Mouse (Mus musculus) heart, postnatal 14 days (tissue): ENCODE measurements at regions not wholly inside any gene's neighbourhood (a gene's known extent, or its start where the extent isn't known, plus 50 kb on each side); places are given as distances from the start of the nearest gene placed in this dataset.

ENCODE experiments used
- DNase-seq, 2 experiments: peaks; one replicate each; pipeline ENCODE4 v3.0.0; 2021 to 2022
- intact Hi-C: fragments of 180-260 bp; cut with DNase I; formaldehyde crosslinking; loops from one replicate; pipeline ENCODE4 v1.15.1; 2025

- intact Hi-C loops: no loop called here
- no peak for DNase-seq
Measured at GRCm38 (mm10) chrX:92791023-92791346, 191.6 kb upstream of the Mageb18 start.

GRCm38 (mm10) chrX:92790323-92791022 is 191.1 kb upstream of the Mageb18 start:
- no peak for DNase-seq
- intact Hi-C loops: no loop called here

GRCm38 (mm10) chrX:92786814-92787213 is 187.4 kb upstream of the Mageb18 start:
- intact Hi-C loops: no loop called here
- no peak for DNase-seq

- no peak for DNase-seq
- intact Hi-C loops: no loop called here
Measured at GRCm38 (mm10) chrX:92740026-92740425, 140.7 kb upstream of the Mageb18 start.

- intact Hi-C loops: no loop called here
- no peak for DNase-seq
Measured at GRCm38 (mm10) chrX:92710279-92710678, 110.9 kb upstream of the Mageb18 start.

GRCm38 (mm10) chrX:92679761-92680160 is 80.4 kb upstream of the Mageb18 start:
- intact Hi-C loops: no loop called here

GRCm38 (mm10) chrX:92661168-92661567 is 61.8 kb upstream of the Mageb18 start:
- intact Hi-C loops: no loop called here
- peak in 1 of 2 experiments; percentile 0 for DNase-seq

More at GRCm38 (mm10) chrX:92679761-92680160, 80.4 kb upstream of the Mageb18 start:
- DNase-seq: no peak
